Mouse (Mus musculus): ENCODE data around the gene Gm12800.
"Not testable (repeated sequence)": the region's sequence is repeated elsewhere in the genome, so short reads cannot be mapped to it uniquely, and the experiment has no call there.

Gm12800 gene

GRCm38 (mm10) chr4:101908821-101909220 lies at the start of gene Gm12800:
TSS of gene Gm12800 (plus strand) at chr4:101909121.
- not testable (repeated sequence) for H3K4me3 ChIP-seq (replicated peaks; ENCODE audit: low read length); H3K27me3 ChIP-seq (ENCODE audit: insufficient read depth, low read length); H3K36me3 ChIP-seq (ENCODE audit: insufficient read depth, low read length); H3K4me1 ChIP-seq (replicated peaks; ENCODE audit: low read depth, low read length); H3K9me3 ChIP-seq (ENCODE audit: low read length)

DNA sequence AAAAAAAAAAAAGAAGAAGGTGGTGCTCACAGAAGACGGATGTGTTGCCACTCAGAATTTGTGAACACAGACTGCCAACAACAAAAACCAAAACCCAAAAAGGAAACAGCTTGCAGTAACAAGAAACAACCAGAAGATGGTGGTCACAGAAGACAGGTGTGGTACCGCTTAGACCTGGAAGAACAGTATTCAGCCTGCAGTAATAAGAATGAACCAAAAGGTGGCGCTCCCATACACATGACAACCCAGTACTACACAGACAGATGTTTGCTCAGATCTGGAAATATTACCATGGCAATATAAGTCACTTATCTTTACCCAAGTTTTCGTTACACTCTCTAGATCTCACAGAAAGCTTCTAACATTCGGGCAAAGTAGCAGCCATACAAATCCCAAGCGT lies 48.0 kb upstream of the Gm12800 start:
- Histone ChIP-seq H3K4me3 (replicated peaks; ENCODE audit: low read length) (no peak overlapping the region), H3K27me3 (ENCODE audit: insufficient read depth, low read length) (no peaks in the 10 kb centered on the region), H3K4me1 (replicated peaks; ENCODE audit: low read depth, low read length) (peaks cover 19% of the 10 kb centered on the region), H3K9me3 (ENCODE audit: low read length) (no peaks in the 10 kb centered on the region), H3K36me3 (ENCODE audit: insufficient read depth, low read length) (no peaks in the 10 kb centered on the region)
- TF ChIP-seq CTCF (conservative IDR thresholded peaks at IDR 0.05; ENCODE audit: low read length) (peak; percentile 87), NANOG (IDR thresholded peaks at IDR 0.05; ENCODE audit: borderline replicate concordance, low read length) (no peak), POU5F1 (IDR thresholded peaks at IDR 0.05; ENCODE audit: borderline replicate concordance, low read length) (no peak)

DNA sequence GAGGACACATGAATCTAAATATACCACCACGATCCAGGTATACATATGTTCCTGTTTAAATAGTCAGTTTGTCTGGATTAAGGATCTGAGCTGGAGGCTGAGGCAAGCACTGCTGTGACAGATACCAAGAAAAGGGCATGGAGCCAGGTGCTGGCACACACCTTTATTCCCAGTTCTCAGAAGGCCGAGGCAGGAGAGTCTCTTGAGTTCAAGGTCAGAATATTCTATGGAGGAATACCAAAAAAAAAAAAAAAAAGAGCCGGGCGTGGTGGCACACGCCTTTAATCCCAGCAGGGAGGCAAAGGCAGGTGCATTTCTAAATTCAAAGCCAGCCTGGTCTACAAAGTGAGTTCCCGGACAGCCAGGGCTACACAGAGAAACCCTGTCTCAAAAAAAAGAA lies 46.6 kb upstream of the Gm12800 start:
- H3K9me3 ChIP-seq (ENCODE audit: low read length): no peaks in the 10 kb centered on the region
- no peaks in the 10 kb centered on the region for H3K27me3 ChIP-seq (ENCODE audit: insufficient read depth, low read length)
- no peak for TF ChIP-seq NANOG (IDR thresholded peaks at IDR 0.05; ENCODE audit: borderline replicate concordance, low read length)
- no peak for TF ChIP-seq CTCF (conservative IDR thresholded peaks at IDR 0.05; ENCODE audit: low read length)
- TF ChIP-seq POU5F1 (IDR thresholded peaks at IDR 0.05; ENCODE audit: borderline replicate concordance, low read length): no peak
- H3K36me3 ChIP-seq (ENCODE audit: insufficient read depth, low read length): no peaks in the 10 kb centered on the region
- peaks cover 19% of the 10 kb centered on the region for H3K4me1 ChIP-seq (replicated peaks; ENCODE audit: low read depth, low read length)
- no peak overlapping the region for H3K4me3 ChIP-seq (replicated peaks; ENCODE audit: low read length)

GRCm38 (mm10) chr4:101872031-101872430 lies 36.9 kb upstream of the Gm12800 start:
- H3K4me3 ChIP-seq (replicated peaks; ENCODE audit: low read length); H3K9me3 ChIP-seq (ENCODE audit: low read length); H3K36me3 ChIP-seq (ENCODE audit: insufficient read depth, low read length); H3K27me3 ChIP-seq (ENCODE audit: insufficient read depth, low read length): not testable (repeated sequence)
- H3K4me1 ChIP-seq (replicated peaks; ENCODE audit: low read depth, low read length): peaks cover 24% of the 10 kb centered on the region

DNA sequence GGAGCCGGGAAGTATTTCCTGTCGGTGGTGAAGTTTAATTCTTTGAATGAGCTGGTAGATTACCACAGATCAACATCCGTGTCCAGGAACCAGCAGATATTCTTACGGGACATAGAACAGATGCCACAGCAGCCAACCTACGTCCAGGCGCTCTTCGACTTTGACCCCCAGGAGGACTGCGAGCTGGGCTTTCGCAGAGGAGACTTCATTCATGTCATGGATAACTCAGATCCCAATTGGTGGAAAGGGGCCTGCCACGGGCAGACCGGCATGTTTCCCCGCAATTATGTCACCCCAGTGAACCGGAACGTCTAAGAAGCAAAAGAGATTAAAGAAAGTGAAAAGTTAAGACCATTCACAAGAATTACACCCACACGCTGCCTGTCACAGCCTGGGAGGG lies 33.2 kb upstream of the Gm12800 start:
- H3K4me1 ChIP-seq (replicated peaks; ENCODE audit: low read depth, low read length): peaks cover 29% of the 10 kb centered on the region
- H3K36me3 ChIP-seq (ENCODE audit: insufficient read depth, low read length); H3K9me3 ChIP-seq (ENCODE audit: low read length); H3K4me3 ChIP-seq (replicated peaks; ENCODE audit: low read length); H3K27me3 ChIP-seq (ENCODE audit: insufficient read depth, low read length): not testable (repeated sequence)

- Histone ChIP-seq H3K36me3 (ENCODE audit: insufficient read depth, low read length) (peaks cover 3% of the 10 kb centered on the region; the same call in 1 of the 2 replicates), H3K4me1 (replicated peaks; ENCODE audit: low read depth, low read length) (peaks cover 22% of the 10 kb centered on the region; the same call in 1 of the 2 replicates), H3K4me3 (replicated peaks; ENCODE audit: low read length) (no peak overlapping the region), H3K27me3 (ENCODE audit: insufficient read depth, low read length) (no peaks in the 10 kb centered on the region), H3K9me3 (ENCODE audit: low read length) (peaks cover 48% of the 10 kb centered on the region)
- TF ChIP-seq CTCF (conservative IDR thresholded peaks at IDR 0.05; ENCODE audit: low read length): no peak
Observed at GRCm38 (mm10) chr4:101883641-101884040, 25.3 kb upstream of the Gm12800 start.

DNA sequence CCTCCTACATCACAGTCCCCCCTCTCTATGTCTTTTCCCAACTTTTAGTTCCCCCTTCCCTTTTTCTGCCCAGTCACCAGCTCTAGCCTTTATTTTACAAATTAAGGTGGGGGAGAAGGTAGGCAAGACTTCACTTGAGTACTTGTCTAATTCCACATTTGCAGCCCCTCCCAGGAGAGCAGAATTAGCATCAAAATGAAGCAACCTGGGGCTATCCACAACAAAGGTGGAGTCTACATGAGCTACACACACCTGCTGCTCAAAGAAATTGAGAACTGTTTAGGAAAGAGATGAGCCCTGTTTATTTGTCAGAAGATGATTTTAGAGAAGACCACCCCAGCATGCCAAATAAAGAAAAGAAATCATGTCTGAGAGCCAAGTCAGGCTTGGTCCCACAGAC lies 19.5 kb upstream of the Gm12800 start:
- TF ChIP-seq CTCF (conservative IDR thresholded peaks at IDR 0.05; ENCODE audit: low read length) (no peak), NANOG (IDR thresholded peaks at IDR 0.05; ENCODE audit: borderline replicate concordance, low read length) (peak; percentile 57; the same call in 1 of the 2 replicates), POU5F1 (IDR thresholded peaks at IDR 0.05; ENCODE audit: borderline replicate concordance, low read length) (peak; percentile 29; the same call in 1 of the 2 replicates)
- H3K4me1 ChIP-seq (replicated peaks; ENCODE audit: low read depth, low read length): peaks cover 29% of the 10 kb centered on the region
- H3K4me3 ChIP-seq (replicated peaks; ENCODE audit: low read length): no peak overlapping the region
- H3K36me3 ChIP-seq (ENCODE audit: insufficient read depth, low read length): peaks cover 6% of the 10 kb centered on the region; the same call in 1 of the 2 replicates
- no peaks in the 10 kb centered on the region for H3K27me3 ChIP-seq (ENCODE audit: insufficient read depth, low read length)
- H3K9me3 ChIP-seq (ENCODE audit: low read length): peaks cover 70% of the 10 kb centered on the region

- Histone ChIP-seq H3K27me3 (ENCODE audit: insufficient read depth, low read length) (no peaks in the 10 kb centered on the region), H3K36me3 (ENCODE audit: insufficient read depth, low read length) (peaks cover under 1% of the 10 kb centered on the region; the same call in 1 of the 2 replicates), H3K9me3 (ENCODE audit: low read length) (peaks cover 45% of the 10 kb centered on the region), H3K4me3 (replicated peaks; ENCODE audit: low read length) (no peak within 1 kb of the TSS), H3K4me1 (replicated peaks; ENCODE audit: low read depth, low read length) (peaks cover 29% of the 10 kb centered on the region)
- no peak for TF ChIP-seq POU5F1 (IDR thresholded peaks at IDR 0.05; ENCODE audit: borderline replicate concordance, low read length)
- no peak for TF ChIP-seq CTCF (conservative IDR thresholded peaks at IDR 0.05; ENCODE audit: low read length)
- no peak for TF ChIP-seq NANOG (IDR thresholded peaks at IDR 0.05; ENCODE audit: borderline replicate concordance, low read length)
Observed at GRCm38 (mm10) chr4:101893656-101894420, 15.1 kb upstream of the Gm12800 start, which contains the start of gene C130073F10Rik. TSS of gene C130073F10Rik (minus strand) at chr4:101893789.

GRCm38 (mm10) chr4:101940107-101940506 lies 31.2 kb downstream of the Gm12800 start, which contains the start of gene Gm12794:
TSS of gene Gm12794 (plus strand) at chr4:101940407.
- H3K9me3 ChIP-seq (ENCODE audit: low read length); H3K4me1 ChIP-seq (replicated peaks; ENCODE audit: low read depth, low read length); H3K27me3 ChIP-seq (ENCODE audit: insufficient read depth, low read length); H3K4me3 ChIP-seq (replicated peaks; ENCODE audit: low read length); H3K36me3 ChIP-seq (ENCODE audit: insufficient read depth, low read length): not testable (repeated sequence)
